13 mouse cellular contexts compared by ENCODE assay signal in the genomic region with DNA sequence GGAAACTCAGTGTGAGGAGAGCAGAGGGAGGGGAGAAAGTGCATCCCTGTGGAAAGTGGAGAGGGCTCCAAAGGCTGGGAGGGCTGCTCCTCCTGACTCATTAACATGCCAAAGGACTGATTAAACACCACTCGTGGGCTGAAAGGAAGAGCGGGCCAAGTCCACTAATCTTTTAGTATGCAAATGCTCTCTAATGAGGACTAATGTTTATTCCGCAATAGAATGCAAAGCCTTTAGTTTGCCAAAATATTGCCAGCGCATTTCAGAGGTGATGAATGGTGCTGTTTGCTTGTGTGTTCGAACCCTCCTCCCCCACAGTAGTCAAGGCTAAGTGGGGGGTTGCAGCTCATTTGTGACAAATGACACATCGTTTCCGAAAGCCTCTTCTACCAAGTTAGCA.
DNase-seq lines count a peak whose midpoint lies in the region; ATAC-seq and TF ChIP-seq lines count a peak whose summit lies in the region.
"Had no signal": no experiment of that assay in that cellular context is flagged by ENCODE, and none has a peak within 500 bp of the region (broad histone marks: within the 10 kb centered on the region; RNA-seq: fewer than 3 reads in every experiment).

No protein-coding gene starts in this region.

- H3K27ac ChIP-seq in kidney, embryonic 15.5 days: peak overlapping the region; percentile 37; the same call in 1 of the 2 replicates
- no peak overlapping the region for H3K27ac ChIP-seq in forebrain, embryonic 16.5 days (ENCODE audit: low read length)
- no peak overlapping the region for H3K27ac ChIP-seq in midbrain, postnatal 0 days (ENCODE audit: low read depth, low read length)

- no peaks in the 10 kb centered on the region for H3K9me3 ChIP-seq in kidney, embryonic 15.5 days (replicated peaks)
- H3K9me3 ChIP-seq in forebrain, embryonic 16.5 days (ENCODE audit: control insufficient read depth, low read length): no peaks in the 10 kb centered on the region
- H3K9me3 ChIP-seq in midbrain, postnatal 0 days (ENCODE audit: low read length): no peaks in the 10 kb centered on the region

- H3K36me3 ChIP-seq in kidney, embryonic 15.5 days: no peaks in the 10 kb centered on the region
- no peaks in the 10 kb centered on the region for H3K36me3 ChIP-seq in forebrain, embryonic 16.5 days (ENCODE audit: control insufficient read depth, insufficient read depth)
- no peaks in the 10 kb centered on the region for H3K36me3 ChIP-seq in midbrain, postnatal 0 days (ENCODE audit: insufficient read depth, low read length)

- ATAC-seq in kidney, embryonic 15.5 days (replicated peaks; ENCODE audit: low FRiP score): no peak
- ATAC-seq in forebrain, embryonic 16.5 days: peak; percentile 97
- ATAC-seq in midbrain, postnatal 0 days (ENCODE audit: low FRiP score): no peak

- DNase-seq in kidney, postnatal 25 days: no peak
- peak; percentile 96 for DNase-seq in Muller cell, postnatal 12 days (ENCODE audit: inconsistent ontology term)
- peak; percentile 66 for DNase-seq in midbrain, postnatal 0 days (ENCODE audit: low spot score)
- DNase-seq in natural killer cell, adult 2 months (ENCODE audit: low spot score in 2 of 2): no peak
- DNase-seq in thymus, postnatal 4 days: no peak
- DNase-seq in spleen, adult 18-20 months: no peak
- DNase-seq: cerebellum, postnatal 25 days; gastrocnemius, postnatal 14 days; kidney, adult 2 months; liver; lung, postnatal 4 days had no signal

- no peak overlapping the region for H3K9ac ChIP-seq in kidney, embryonic 15.5 days
- H3K9ac ChIP-seq in forebrain, embryonic 16.5 days (replicated peaks; ENCODE audit: low read depth, low read length): no peak overlapping the region
- H3K9ac ChIP-seq in midbrain, postnatal 0 days (replicated peaks; ENCODE audit: low read length, poor library complexity, severe bottlenecking): no peak overlapping the region

- 19% methylated on average over 7 of the region's 7 CpGs for WGBS in kidney, embryonic 15.5 days
- WGBS in forebrain, embryonic 16.5 days: 5% methylated on average over 7 of the region's 7 CpGs
- WGBS in midbrain, postnatal 0 days: 23% methylated on average over 7 of the region's 7 CpGs

- no peak for TF ChIP-seq CTCF in midbrain, postnatal 0 days (IDR thresholded peaks at IDR 0.05)

- no peaks in the 10 kb centered on the region for H3K27me3 ChIP-seq in kidney, embryonic 15.5 days
- peaks cover 71% of the 10 kb centered on the region for H3K27me3 ChIP-seq in forebrain, embryonic 16.5 days (replicated peaks; ENCODE audit: control insufficient read depth, insufficient read depth, low read length)
- H3K27me3 ChIP-seq in midbrain, postnatal 0 days (ENCODE audit: insufficient read depth, low read length): no peaks in the 10 kb centered on the region

- H3K4me3 ChIP-seq in kidney, embryonic 15.5 days (replicated peaks): no peak overlapping the region
- no peak overlapping the region for H3K4me3 ChIP-seq in forebrain, embryonic 16.5 days (replicated peaks; ENCODE audit: low read length)
- no peak overlapping the region for H3K4me3 ChIP-seq in midbrain, postnatal 0 days (ENCODE audit: low read depth, low read length)

- H3K4me1 ChIP-seq in kidney, embryonic 15.5 days: peaks cover 5% of the 10 kb centered on the region; the same call in 1 of the 2 replicates
- 0 out of 2 replicates have a peak, but pooled peaks cover 3% of the 10 kb centered on the region for H3K4me1 ChIP-seq in forebrain, embryonic 16.5 days (replicated peaks; ENCODE audit: control insufficient read depth, insufficient read depth, low read length)
- H3K4me1 ChIP-seq in midbrain, postnatal 0 days (ENCODE audit: insufficient read depth, low read length): no peaks in the 10 kb centered on the region

- H3K4me2 ChIP-seq in kidney, embryonic 15.5 days: no peak overlapping the region
- no peak overlapping the region for H3K4me2 ChIP-seq in forebrain, embryonic 16.5 days (ENCODE audit: low read length)
- H3K4me2 ChIP-seq in midbrain, postnatal 0 days (ENCODE audit: low read depth, low read length, poor library complexity, severe bottlenecking): no peak overlapping the region

Comparison
In these comparisons a context has a peak if more than half of its experiments do, and no peak if none do; other contexts are left out.
1. DNase-seq: peak in Muller cell, postnatal 12 days (single experiment) and midbrain, postnatal 0 days (single experiment); none in kidney, postnatal 25 days (0 of 2), natural killer cell, adult 2 months (0 of 2), thymus, postnatal 4 days (single experiment) and spleen, adult 18-20 months (0 of 2).